Mouse (Mus musculus) left cerebral cortex, adult 18-20 months (tissue): ENCODE results near the gene 1810043G02Rik. TPM values are rescaled to one million over a fixed set of nuclear protein-coding genes. Genes with fewer than 3 reads are reported as not detected.

Experiments
- total RNA-seq, 2 experiments: library from RNA; stranded (reverse); gene quantifications; 2 replicates each; pipeline ENCODE4 v1.2.3; 2021

The 1810043G02Rik gene
- total RNA-seq, 2 experiments from 2014 or later = 33.9 to 36.1 TPM

Other genes with a start within 250 kb of the 1810043G02Rik start
- not detected for gene Gm18596, start 235.9 kb upstream of the 1810043G02Rik start, total RNA-seq
- gene Gm9736, start 227.2 kb upstream of the 1810043G02Rik start, total RNA-seq = not detected
- gene Gm3233, start 218.8 kb upstream of the 1810043G02Rik start, total RNA-seq = not detected
- not detected for gene Gm3238, start 207.2 kb upstream of the 1810043G02Rik start, total RNA-seq
- gene Gm7138, start 201.6 kb upstream of the 1810043G02Rik start, total RNA-seq = not detected
- gene Gm3250, start 196.0 kb upstream of the 1810043G02Rik start, total RNA-seq = not detected
- gene Gm7137, start 190.3 kb upstream of the 1810043G02Rik start, total RNA-seq = not detected
- not detected for gene Gm9639, start 183.4 kb upstream of the 1810043G02Rik start, total RNA-seq
- gene Gm19668, start 179.4 kb upstream of the 1810043G02Rik start, total RNA-seq = not detected
- gene Gm9507, start 166.7 kb upstream of the 1810043G02Rik start, total RNA-seq = not detected
- not detected for gene Gm2696, start 163.8 kb upstream of the 1810043G02Rik start, total RNA-seq
- gene Krtap10-4, start 151.4 kb upstream of the 1810043G02Rik start, total RNA-seq = not detected
- not detected for gene Krtap10-10, start 142.6 kb upstream of the 1810043G02Rik start, total RNA-seq
- gene Gm36176, start 131.7 kb upstream of the 1810043G02Rik start, total RNA-seq = not detected
- gene Gm10318, start 125.7 kb upstream of the 1810043G02Rik start, total RNA-seq = not detected
- not detected for gene Gm3285, start 116.5 kb upstream of the 1810043G02Rik start, total RNA-seq
- 10 to 100 TPM in 1 of 2 experiments, 1 to 10 TPM in 1; 9.8 to 10.1 TPM for gene Lrrc3, start 76.0 kb upstream of the 1810043G02Rik start, total RNA-seq
- 10 to 100 TPM; 47.5 to 51.9 TPM for gene Trpm2, start 8.0 kb upstream of the 1810043G02Rik start, total RNA-seq
- gene Pfkl, start 31.6 kb downstream of the 1810043G02Rik start, total RNA-seq = 100 to 1,000 TPM; 147 TPM
- gene Dnmt3l, start 63.4 kb downstream of the 1810043G02Rik start, total RNA-seq = not detected
- gene Aire, start 65.1 kb downstream of the 1810043G02Rik start, total RNA-seq = under 1 TPM in 1 of 2 experiments, not detected in 1; 0.28 TPM
- gene Icosl, start 90.8 kb downstream of the 1810043G02Rik start, total RNA-seq = 1 to 10 TPM; 2.5 to 3.1 TPM
- gene D10Jhu81e, start 191.3 kb downstream of the 1810043G02Rik start, total RNA-seq = 100 to 1,000 TPM; 112 to 114 TPM
- 10 to 100 TPM; 19.2 to 19.6 TPM for gene Pwp2, start 206.6 kb downstream of the 1810043G02Rik start, total RNA-seq